Mouse (Mus musculus) G1E (cell line): ENCODE results near the gene Gfra1. TPM values are rescaled to one million over a fixed set of nuclear protein-coding genes. Genes with fewer than 3 reads are reported as not detected.

ENCODE experiments used
- ATAC-seq: 2 replicates; pipeline ENCODE4 v1.8.0; 2016; ENCODE audit warnings: mild to moderate bottlenecking; ENCODE audit not compliant: insufficient number of reproducible peaks, poor library complexity, low FRiP score, severe bottlenecking; ENCODE audit errors: extremely low read depth
- DNase-seq: peaks from one replicate; pipeline ENCODE4 v3.0.0; 2012; ENCODE audit warnings: low spot score
- H3K27me3 ChIP-seq: 2 replicates; pipeline ENCODE4 v1.6.1; 2012; ENCODE audit warnings: mild to moderate bottlenecking, low read length, inconsistent platforms; ENCODE audit not compliant: insufficient read depth
- H3K36me3 ChIP-seq: replicated peaks from 2 replicates; pipeline ENCODE3; 2012; ENCODE audit warnings: mild to moderate bottlenecking, inconsistent platforms
- H3K4me1 ChIP-seq: 2 replicates; pipeline ENCODE4 v1.6.1; 2012; ENCODE audit warnings: low read depth, low read length, inconsistent platforms, mixed read lengths; ENCODE audit not compliant: insufficient read depth
- H3K4me3 ChIP-seq: 2 replicates; pipeline ENCODE4 v1.5.1; 2012; ENCODE audit warnings: low read depth, mild to moderate bottlenecking, inconsistent platforms, low read length, moderate library complexity, mixed read lengths
- H3K9me3 ChIP-seq: replicated peaks from 2 replicates; pipeline ENCODE4 v1.6.1; 2012; ENCODE audit warnings: inconsistent platforms
- CTCF ChIP-seq: IDR thresholded peaks from 2 replicates; pipeline ENCODE4 v1.5.1; 2012; ENCODE audit warnings: low read depth, low read length, inconsistent platforms, mixed read lengths
- GATA1 ChIP-seq: IDR thresholded peaks from 2 replicates; pipeline ENCODE4 v1.6.1; 2012; ENCODE audit warnings: borderline replicate concordance, low read length, inconsistent platforms, mixed read lengths
- GATA2 ChIP-seq: IDR thresholded peaks from 2 replicates; pipeline ENCODE4 v1.6.1; 2012; ENCODE audit warnings: low read depth, low read length, inconsistent platforms, borderline replicate concordance
- POLR2AphosphoS5 ChIP-seq: IDR thresholded peaks from 2 replicates; pipeline ENCODE4 v1.6.1; 2012; ENCODE audit warnings: low read depth, low read length, inconsistent platforms; ENCODE audit not compliant: insufficient replicate concordance
- TAL1 ChIP-seq: conservative IDR thresholded peaks from 2 replicates; pipeline ENCODE4 v1.6.1; 2012; ENCODE audit warnings: low read depth, low read length, inconsistent platforms, mixed read lengths
- polyA plus RNA-seq: library from polyadenylated mRNA; stranded (reverse); fragments of >175 nt; gene quantifications from 2 replicates; pipeline ENCODE4 v1.2.3, GENCODE M21; 2012
- total RNA-seq, 2 experiments: library from RNA; stranded (forward) in 1 of 2; stranded (reverse) in 1 of 2; fragments of 200-1000 nt in 1 of 2; fragments of >200 nt in 1 of 2; fragmentation: Nextera tagmentation in 1 of 2; gene quantifications; 2 replicates each; pipeline ENCODE4 v1.2.3; 2014 to 2017

The Gfra1 gene
- total and polyA plus RNA-seq, 3 experiments, result 0.16 TPM; not detected in 2

DNA sequence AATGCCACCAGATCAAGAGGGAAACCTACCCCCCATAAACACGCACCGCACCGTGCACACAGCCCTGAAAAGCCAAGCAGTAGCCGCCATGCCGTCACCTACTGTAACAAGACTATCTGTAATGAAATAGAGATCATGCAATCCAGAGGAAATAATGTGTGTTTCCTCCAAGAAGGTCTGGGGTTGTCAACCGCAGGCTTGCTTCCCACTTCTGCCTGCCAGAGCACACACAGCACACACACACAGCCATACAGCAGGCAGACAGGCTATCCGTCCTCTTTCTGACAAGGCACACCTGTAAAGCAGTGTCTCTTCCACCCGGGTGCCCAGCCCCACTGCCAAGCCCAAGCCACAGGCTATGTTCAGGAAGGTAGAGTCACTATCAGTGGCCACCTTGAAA is 66.2 kb downstream of the Gfra1 start:
- ATAC-seq (no peak), DNase-seq (no peak)
- Histone ChIP-seq H3K36me3 (no peaks in the 10 kb centered on the region), H3K27me3 (no peaks in the 10 kb centered on the region), H3K9me3 (peaks cover 31% of the 10 kb centered on the region), H3K4me1 (no peaks in the 10 kb centered on the region), H3K4me3 (no peak overlapping the region)
- no peak for TF ChIP-seq POLR2AphosphoS5
- TF ChIP-seq GATA2, result no peak
- TF ChIP-seq TAL1, result no peak
- no peak for TF ChIP-seq CTCF
- no peak for TF ChIP-seq GATA1

DNA sequence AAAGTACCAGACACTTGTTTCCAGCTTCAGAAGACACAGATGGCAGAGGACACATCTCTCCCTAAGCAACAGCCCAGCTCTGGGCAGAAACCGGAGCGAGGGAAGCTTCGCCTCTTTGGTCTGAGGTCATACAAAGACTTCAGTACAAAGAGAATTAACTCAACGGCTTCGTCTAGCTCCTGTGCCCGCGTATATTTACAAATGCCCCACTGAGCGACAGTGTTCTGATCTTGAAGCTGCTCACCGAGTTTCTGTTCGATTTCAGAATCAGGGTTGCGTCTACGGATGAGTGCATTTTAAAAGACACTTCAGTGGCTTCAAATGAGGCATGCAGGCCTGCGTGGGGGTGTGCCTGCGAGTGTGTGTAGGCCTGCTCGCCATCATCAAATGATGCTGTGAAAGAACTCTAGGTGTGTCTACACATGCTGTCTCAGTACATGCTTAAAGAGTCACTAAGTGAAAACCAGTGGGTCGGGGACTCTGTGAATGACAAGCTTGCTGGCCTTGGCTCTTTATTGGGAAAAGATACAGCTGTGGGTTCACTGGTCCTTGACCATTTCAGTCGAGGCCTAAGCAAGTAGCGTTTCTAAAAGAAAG is 66.8 kb downstream of the Gfra1 start:
- H3K9me3 ChIP-seq, result peaks cover 31% of the 10 kb centered on the region
- H3K36me3 ChIP-seq, result no peaks in the 10 kb centered on the region
- DNase-seq, result no peak
- no peaks in the 10 kb centered on the region for H3K4me1 ChIP-seq
- TF ChIP-seq POLR2AphosphoS5 (no peak), CTCF (no peak), GATA1 (no peak), GATA2 (no peak), TAL1 (no peak)
- no peaks in the 10 kb centered on the region for H3K27me3 ChIP-seq
- ATAC-seq, result no peak
- H3K4me3 ChIP-seq, result no peak overlapping the region

DNA sequence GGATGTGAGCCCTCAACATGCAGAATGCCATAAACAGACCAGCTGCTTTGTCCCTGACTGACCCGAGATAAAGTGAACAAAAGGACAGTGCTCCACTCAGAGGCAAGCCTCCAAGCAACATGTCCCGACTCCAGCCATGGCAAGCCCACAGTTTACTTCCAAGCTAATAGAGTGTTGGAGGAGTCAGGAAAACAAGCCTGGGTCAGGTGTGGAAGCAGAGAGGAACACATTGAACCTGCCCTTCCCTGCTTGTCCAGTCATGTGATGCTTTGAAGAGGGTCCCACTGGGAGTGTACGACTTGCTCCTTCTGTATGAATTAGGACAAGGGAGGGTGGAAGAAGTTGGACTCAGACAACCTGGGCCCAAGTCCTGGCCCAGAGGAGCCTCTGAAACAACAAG is 72.4 kb downstream of the Gfra1 start:
- TF ChIP-seq GATA1 (no peak), TAL1 (no peak), CTCF (no peak), POLR2AphosphoS5 (no peak), GATA2 (no peak)
- ATAC-seq (no peak), DNase-seq (no peak)
- H3K4me1 ChIP-seq, result no peaks in the 10 kb centered on the region
- H3K27me3 ChIP-seq, result no peaks in the 10 kb centered on the region
- no peaks in the 10 kb centered on the region for H3K36me3 ChIP-seq
- H3K4me3 ChIP-seq, result no peak overlapping the region
- peaks cover 22% of the 10 kb centered on the region for H3K9me3 ChIP-seq

DNA sequence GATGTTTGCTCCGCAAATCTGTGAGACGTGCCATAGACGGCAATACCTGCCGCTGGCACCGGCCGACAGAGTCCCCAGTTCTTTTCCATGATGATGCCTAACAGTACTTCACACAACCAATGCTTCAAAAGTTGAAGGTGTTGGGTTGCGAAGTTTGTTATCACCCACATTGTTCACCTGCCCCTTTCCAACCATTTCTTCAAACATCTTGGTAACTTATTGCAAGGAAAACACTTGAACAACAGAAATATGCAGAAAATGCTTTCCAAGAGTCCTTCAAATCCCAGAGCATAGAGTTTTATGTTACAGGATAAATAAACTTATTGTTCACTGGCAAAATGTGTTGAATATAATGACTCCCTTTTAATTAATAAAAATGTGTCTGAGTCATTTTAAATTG is 73.2 kb downstream of the Gfra1 start:
- no peak for ATAC-seq

DNA sequence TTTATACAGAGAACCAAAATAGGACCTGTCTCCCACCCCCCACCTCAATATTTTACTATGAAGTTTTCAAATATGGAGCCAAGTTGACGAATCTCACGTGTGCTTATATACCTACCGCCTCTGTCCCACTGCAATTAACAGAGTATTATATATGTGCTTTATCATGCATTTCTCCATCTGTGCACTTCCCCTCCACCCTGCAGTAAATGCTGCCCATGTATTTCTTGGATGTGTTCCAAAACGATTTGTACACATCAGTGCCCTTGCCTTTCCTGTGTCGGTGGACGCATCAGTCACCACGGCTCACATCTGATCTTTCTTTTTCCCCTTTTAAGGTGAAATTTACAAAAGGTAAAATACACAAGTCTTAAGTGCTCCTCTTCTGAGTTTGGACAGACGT is 77.7 kb downstream of the Gfra1 start:
- Histone ChIP-seq H3K36me3 (no peaks in the 10 kb centered on the region), H3K9me3 (peaks cover 20% of the 10 kb centered on the region; the same call in 1 of the 2 replicates), H3K4me1 (no peaks in the 10 kb centered on the region), H3K4me3 (no peak overlapping the region), H3K27me3 (no peaks in the 10 kb centered on the region)
- TF ChIP-seq GATA2 (no peak), TAL1 (no peak), CTCF (no peak), POLR2AphosphoS5 (no peak), GATA1 (no peak)
- DNase-seq (no peak), ATAC-seq (no peak)

More for the DNA sequence above, 73.2 kb downstream of the Gfra1 start:
- Histone ChIP-seq H3K4me3 (no peak overlapping the region), H3K9me3 (peaks cover 24% of the 10 kb centered on the region), H3K27me3 (no peaks in the 10 kb centered on the region), H3K4me1 (no peaks in the 10 kb centered on the region), H3K36me3 (no peaks in the 10 kb centered on the region)
- no peak for TF ChIP-seq GATA2
- no peak for TF ChIP-seq POLR2AphosphoS5
- TF ChIP-seq GATA1, result no peak
- no peak for TF ChIP-seq TAL1
- TF ChIP-seq CTCF, result no peak
- DNase-seq, result no peak

DNA sequence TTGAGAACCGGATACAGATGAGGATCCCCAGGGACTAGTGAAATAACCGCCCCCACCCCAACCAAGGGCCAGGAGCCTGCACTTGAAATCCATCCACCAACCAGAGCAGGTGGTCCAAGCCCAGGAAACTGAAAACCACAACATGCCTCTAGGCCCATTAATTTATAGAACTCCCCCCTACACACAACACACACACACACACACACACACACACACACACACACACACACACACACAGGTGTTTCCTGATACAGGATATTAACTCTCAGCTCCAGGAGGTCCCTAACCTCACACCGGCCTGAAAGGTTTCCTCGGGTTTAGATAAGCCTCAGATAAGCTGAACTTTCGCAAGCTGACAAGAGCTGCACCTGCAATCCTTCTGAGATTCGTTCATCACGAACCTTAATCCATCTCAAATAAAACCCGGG is 79.0 kb downstream of the Gfra1 start:
- H3K27me3 ChIP-seq, result no peaks in the 10 kb centered on the region
- no peak overlapping the region for H3K4me3 ChIP-seq
- ATAC-seq (no peak), DNase-seq (no peak)
- TF ChIP-seq TAL1, result no peak
- TF ChIP-seq POLR2AphosphoS5, result no peak
- TF ChIP-seq GATA1, result no peak
- TF ChIP-seq GATA2, result no peak
- TF ChIP-seq CTCF, result no peak
- no peaks in the 10 kb centered on the region for H3K4me1 ChIP-seq
- H3K9me3 ChIP-seq, result peaks cover 20% of the 10 kb centered on the region; the same call in 1 of the 2 replicates
- H3K36me3 ChIP-seq, result no peaks in the 10 kb centered on the region

DNA sequence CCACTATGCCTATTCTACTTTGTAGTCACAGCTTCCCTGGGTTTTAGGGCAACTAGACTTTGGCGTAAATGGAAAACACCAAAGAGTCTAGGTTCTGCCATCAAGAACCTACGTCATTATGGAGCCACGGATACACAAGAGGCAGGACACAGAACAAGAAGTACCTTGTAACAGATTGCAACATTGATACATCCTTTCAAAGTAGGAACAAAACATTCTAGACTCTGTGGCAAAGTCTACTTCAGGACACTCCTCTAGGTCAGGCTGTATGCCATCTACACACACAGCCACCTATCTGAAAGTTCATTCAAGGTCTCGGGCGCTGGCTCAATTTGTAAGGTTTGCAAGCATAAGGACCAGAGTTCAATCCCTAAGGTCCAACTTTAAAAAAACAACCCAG is 81.1 kb downstream of the Gfra1 start:
- H3K36me3 ChIP-seq, result no peaks in the 10 kb centered on the region
- no peaks in the 10 kb centered on the region for H3K4me1 ChIP-seq
- no peaks in the 10 kb centered on the region for H3K27me3 ChIP-seq
- no peak for TF ChIP-seq GATA1
- no peak for TF ChIP-seq GATA2
- no peak for TF ChIP-seq TAL1
- no peak for TF ChIP-seq CTCF
- TF ChIP-seq POLR2AphosphoS5, result no peak
- DNase-seq (no peak), ATAC-seq (no peak)
- no peak overlapping the region for H3K4me3 ChIP-seq
- H3K9me3 ChIP-seq, result peaks cover 18% of the 10 kb centered on the region
